Mouse (Mus musculus): Measurements from ENCODE around the gene Slc22a18.

The Slc22a18 gene

GRCm38 (mm10) chr7:143473347-143474101 is at the start of gene Slc22a18:
TSS of gene Slc22a18 (plus strand) at chr7:143473736.
- ATAC-seq (ENCODE audit: insufficient number of reproducible peaks, low FRiP score, low TSS enrichment), result no peak

GRCm38 (mm10) chr7:143428142-143428813 is 45.3 kb upstream of the Slc22a18 start:
- ATAC-seq (ENCODE audit: insufficient number of reproducible peaks, low FRiP score, low TSS enrichment), result peak; percentile 88

GRCm38 (mm10) chr7:143428814-143429499 is 44.6 kb upstream of the Slc22a18 start:
- no peak for ATAC-seq (ENCODE audit: insufficient number of reproducible peaks, low FRiP score, low TSS enrichment)

GRCm38 (mm10) chr7:143432631-143433030 is 40.9 kb upstream of the Slc22a18 start:
- no peak for ATAC-seq (ENCODE audit: insufficient number of reproducible peaks, low FRiP score, low TSS enrichment)

GRCm38 (mm10) chr7:143433331-143433730 is 40.2 kb upstream of the Slc22a18 start:
- ATAC-seq (ENCODE audit: insufficient number of reproducible peaks, low FRiP score, low TSS enrichment), result no peak

- ATAC-seq (ENCODE audit: insufficient number of reproducible peaks, low FRiP score, low TSS enrichment), result no peak
These were observed 36.2 kb upstream of the Slc22a18 start for GRCm38 (mm10) chr7:143437231-143437893.

GRCm38 (mm10) chr7:143437894-143438581 is 35.5 kb upstream of the Slc22a18 start:
- no peak for ATAC-seq (ENCODE audit: insufficient number of reproducible peaks, low FRiP score, low TSS enrichment)

- no peak for ATAC-seq (ENCODE audit: insufficient number of reproducible peaks, low FRiP score, low TSS enrichment)
These were observed 34.6 kb upstream of the Slc22a18 start for GRCm38 (mm10) chr7:143438965-143439364.

- no peak for ATAC-seq (ENCODE audit: insufficient number of reproducible peaks, low FRiP score, low TSS enrichment)
These were observed 29.0 kb upstream of the Slc22a18 start for GRCm38 (mm10) chr7:143444580-143444954.

GRCm38 (mm10) chr7:143444955-143445648 is 28.4 kb upstream of the Slc22a18 start:
- no peak for ATAC-seq (ENCODE audit: insufficient number of reproducible peaks, low FRiP score, low TSS enrichment)

- no peak for ATAC-seq (ENCODE audit: insufficient number of reproducible peaks, low FRiP score, low TSS enrichment)
These were observed 27.7 kb upstream of the Slc22a18 start for GRCm38 (mm10) chr7:143445651-143446460.

GRCm38 (mm10) chr7:143447130-143447529 is 26.4 kb upstream of the Slc22a18 start:
- peak; percentile 92 for ATAC-seq (ENCODE audit: insufficient number of reproducible peaks, low FRiP score, low TSS enrichment)

GRCm38 (mm10) chr7:143458963-143459331 is 14.6 kb upstream of the Slc22a18 start:
- ATAC-seq (ENCODE audit: insufficient number of reproducible peaks, low FRiP score, low TSS enrichment), result no peak

- no peak for ATAC-seq (ENCODE audit: insufficient number of reproducible peaks, low FRiP score, low TSS enrichment)
These were observed 14.0 kb upstream of the Slc22a18 start for GRCm38 (mm10) chr7:143459332-143460211.

- no peak for ATAC-seq (ENCODE audit: insufficient number of reproducible peaks, low FRiP score, low TSS enrichment)
These were observed 13.2 kb upstream of the Slc22a18 start for GRCm38 (mm10) chr7:143460217-143460834.

- ATAC-seq (ENCODE audit: insufficient number of reproducible peaks, low FRiP score, low TSS enrichment), result no peak
These were observed 12.7 kb upstream of the Slc22a18 start, which contains the start of gene Cdkn1c for GRCm38 (mm10) chr7:143460874-143461273. TSS of gene Cdkn1c (minus strand) at chr7:143461050.

- ATAC-seq (ENCODE audit: insufficient number of reproducible peaks, low FRiP score, low TSS enrichment), result no peak
These were observed 12.2 kb upstream of the Slc22a18 start for GRCm38 (mm10) chr7:143461294-143461870.

Data from cerebellum, adult (tissue).